Mouse (Mus musculus) liver, adult 2 months (tissue): ENCODE results near the gene Copg1.

Experiments used
- CTCF ChIP-seq: fragments of 200-500 bp; IDR thresholded peaks from 2 replicates; pipeline ENCODE4 v1.5.1; 2011; ENCODE audit warnings: low read depth, low read length, control low read depth
- POLR2A ChIP-seq: fragments of 200-500 bp; IDR thresholded peaks from 2 replicates; pipeline ENCODE4 v1.6.1; 2011; ENCODE audit warnings: low read length, control low read depth; ENCODE audit not compliant: insufficient read depth; ENCODE audit errors: extremely low read depth

DNA sequence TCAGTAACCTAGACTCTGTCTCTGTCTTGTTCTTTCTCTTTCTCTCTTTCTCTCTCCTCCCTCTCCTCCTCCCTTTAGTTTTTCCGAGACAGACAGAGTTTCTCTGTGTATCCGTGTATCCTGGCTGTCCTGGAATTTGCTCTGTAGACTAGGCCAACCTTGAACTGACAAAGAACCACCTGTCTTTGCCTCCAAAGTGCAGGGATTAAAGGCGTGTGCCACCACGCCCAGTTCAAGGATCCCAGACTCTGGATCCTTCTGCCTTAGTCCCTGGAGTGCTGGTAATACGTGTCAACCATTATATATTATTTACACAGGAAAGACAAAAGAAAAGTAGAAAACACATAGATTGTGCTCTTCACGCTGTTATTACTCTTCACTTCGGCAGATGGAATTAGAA lies 16.4 kb upstream of the Copg1 start:
- TF ChIP-seq CTCF = no peak
- no peak for TF ChIP-seq POLR2A
